Mouse (Mus musculus) megakaryocyte, embryonic 14.5 days (primary cell): ENCODE data around the gene Klrd1.
"Not testable (repeated sequence)": the region's sequence is repeated elsewhere in the genome, so short reads cannot be mapped to it uniquely, and the experiment has no call there.

ENCODE experiments used
- FLI1 ChIP-seq: IDR thresholded peaks from 2 replicates; pipeline ENCODE4 v1.6.1; 2012; ENCODE audit warnings: low read length, inconsistent platforms, mixed read lengths
- GATA1 ChIP-seq: IDR thresholded peaks from 3 replicates; pipeline ENCODE4 v1.6.1; 2012; ENCODE audit warnings: mixed read lengths, low read length, inconsistent platforms, borderline replicate concordance

DNA sequence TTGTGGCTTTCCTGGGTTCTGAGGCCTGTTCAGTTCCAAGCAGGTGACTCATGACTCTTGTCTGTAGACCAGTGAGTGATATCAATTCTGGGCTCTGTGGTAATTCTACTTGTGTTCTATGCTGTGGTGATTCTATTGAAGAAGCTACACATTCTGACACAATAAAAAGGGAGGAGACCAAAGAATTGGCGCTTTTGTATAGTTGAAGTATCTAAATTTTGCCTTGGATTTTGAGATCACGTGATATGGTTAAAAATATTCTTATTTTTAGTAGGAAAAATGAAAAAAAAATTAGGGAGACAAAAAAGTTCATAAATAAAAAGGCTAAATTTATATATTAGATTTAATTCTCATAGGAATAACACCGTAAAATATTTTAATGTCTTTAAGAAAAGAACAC is 51.7 kb downstream of the Klrd1 start, which contains the start of gene Klrc3:
- not testable (repeated sequence) for TF ChIP-seq GATA1, FLI1
